Mouse (Mus musculus): ENCODE results near the gene Slc11a1. TPM values are rescaled to one million over a fixed set of nuclear protein-coding genes. Genes with fewer than 3 reads are reported as not detected.

Gene Slc11a1
- polyA plus RNA-seq, 1 experiment, result 1.0 TPM

- TF ChIP-seq POLR2A (IDR thresholded peaks at IDR 0.05; ENCODE audit: insufficient read length, low read depth), result no peak
- no peak for TF ChIP-seq REST (IDR thresholded peaks at IDR 0.05; ENCODE audit: insufficient read depth, insufficient read length)
- TF ChIP-seq E2F4 (IDR thresholded peaks at IDR 0.05; ENCODE audit: insufficient read depth), result no peak
- no peak for TF ChIP-seq MYOD1 (IDR thresholded peaks at IDR 0.05; ENCODE audit: control insufficient read depth in 1 of 3, insufficient read length in 2 of 3, low read depth in 2 of 3)
- TF ChIP-seq USF1 (IDR thresholded peaks at IDR 0.05; ENCODE audit: low read depth), result no peak
- no peak for TF ChIP-seq CEBPB (IDR thresholded peaks at IDR 0.05; ENCODE audit: insufficient read depth, poor library complexity, severe bottlenecking)
- no peak for TF ChIP-seq SRF (IDR thresholded peaks at IDR 0.05; ENCODE audit: control insufficient read depth, insufficient read length, low read depth)
- no peak for TF ChIP-seq MAX (IDR thresholded peaks at IDR 0.05; ENCODE audit: low read depth)
- no peak for TF ChIP-seq MYOG (IDR thresholded peaks at IDR 0.05; ENCODE audit: control insufficient read depth in 1 of 3, insufficient read depth in 1 of 3, insufficient read length in 2 of 3, low read depth in 2 of 3)
- no peaks in the 10 kb centered on the region for H3K36me3 ChIP-seq (ENCODE audit: control insufficient read depth, insufficient read depth)
- H3K4me2 ChIP-seq (ENCODE audit: low read depth), result peak overlapping the region; percentile 6
- H3K27me3 ChIP-seq (ENCODE audit: control insufficient read depth, insufficient read depth, insufficient read length), result no peaks in the 10 kb centered on the region
- no peak overlapping the region for H3K4me3 ChIP-seq
- H3K79me2 ChIP-seq (ENCODE audit: control insufficient read depth, insufficient read depth), result no peaks in the 10 kb centered on the region
- H3ac ChIP-seq (ENCODE audit: control insufficient read depth, insufficient read length), result no peak overlapping the region
These were observed 40.4 kb upstream of the Slc11a1 start for GRCm38 (mm10) chr1:74334607-74335006.

GRCm38 (mm10) chr1:74335033-74335432, 40.0 kb upstream of the Slc11a1 start:
- TF ChIP-seq MAX (IDR thresholded peaks at IDR 0.05; ENCODE audit: low read depth), result no peak
- no peaks in the 10 kb centered on the region for H3K79me2 ChIP-seq (ENCODE audit: control insufficient read depth, insufficient read depth)
- peak overlapping the region; percentile 6 for H3K4me2 ChIP-seq (ENCODE audit: low read depth)
- H3K36me3 ChIP-seq (ENCODE audit: control insufficient read depth, insufficient read depth), result no peaks in the 10 kb centered on the region
- H3ac ChIP-seq (ENCODE audit: control insufficient read depth, insufficient read length), result no peak overlapping the region
- no peaks in the 10 kb centered on the region for H3K27me3 ChIP-seq (ENCODE audit: control insufficient read depth, insufficient read depth, insufficient read length)
- H3K4me3 ChIP-seq, result no peak overlapping the region

DNA sequence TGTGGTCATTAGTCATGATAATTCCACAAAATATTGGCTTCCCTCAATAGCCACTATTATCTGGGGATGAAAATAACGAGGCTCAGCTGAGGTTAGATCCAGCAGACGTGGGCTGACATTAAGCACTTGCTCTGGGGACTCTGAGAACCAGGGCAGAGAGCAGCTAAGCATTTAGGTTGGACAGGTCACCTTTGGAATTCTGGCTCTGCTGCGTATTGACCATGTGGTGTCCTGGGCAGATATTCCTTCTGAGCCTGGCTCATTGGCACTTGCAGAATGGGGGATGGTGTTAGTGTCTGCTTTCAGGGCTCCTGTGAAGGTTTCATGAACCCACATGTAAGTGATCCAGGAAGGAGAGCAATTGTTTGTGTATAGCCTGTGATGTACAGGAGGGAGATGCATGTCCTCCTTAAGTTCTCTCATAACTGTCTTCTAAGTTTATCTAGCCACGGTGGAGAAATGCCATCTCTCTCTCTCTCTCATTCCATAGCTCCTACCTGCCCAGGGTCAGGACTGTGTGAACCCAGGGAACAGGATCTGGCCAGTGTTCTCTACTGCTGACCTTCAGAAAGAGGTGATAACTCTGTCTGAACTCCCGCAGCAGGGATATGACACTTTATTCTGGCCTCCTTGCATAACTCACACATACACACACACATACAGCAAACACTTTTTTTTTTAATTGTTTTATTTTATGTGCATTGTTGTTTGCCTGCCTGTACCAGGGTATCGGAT, 39.4 kb upstream of the Slc11a1 start:
- Histone ChIP-seq H3K4me2 (ENCODE audit: low read depth) (no peak overlapping the region), H3K27me3 (ENCODE audit: control insufficient read depth, insufficient read depth, insufficient read length) (no peaks in the 10 kb centered on the region), H3K4me3 (no peak overlapping the region), H3K79me2 (ENCODE audit: control insufficient read depth, insufficient read depth) (no peaks in the 10 kb centered on the region), H3K36me3 (ENCODE audit: control insufficient read depth, insufficient read depth) (no peaks in the 10 kb centered on the region), H3ac (ENCODE audit: control insufficient read depth, insufficient read length) (no peak overlapping the region)
- TF ChIP-seq REST (IDR thresholded peaks at IDR 0.05; ENCODE audit: insufficient read depth, insufficient read length) (no peak), POLR2AphosphoS2 (IDR thresholded peaks at IDR 0.05; ENCODE audit: insufficient read length, low read depth) (no peak), MAX (IDR thresholded peaks at IDR 0.05; ENCODE audit: low read depth) (no peak), MYOD1 (IDR thresholded peaks at IDR 0.05; ENCODE audit: control insufficient read depth in 1 of 3, insufficient read length in 2 of 3, low read depth in 2 of 3) (no peak), E2F4 (IDR thresholded peaks at IDR 0.05; ENCODE audit: insufficient read depth) (no peak), MYOG (IDR thresholded peaks at IDR 0.05; ENCODE audit: control insufficient read depth in 1 of 3, insufficient read depth in 1 of 3, insufficient read length in 2 of 3, low read depth in 2 of 3) (no peak), POLR2A (IDR thresholded peaks at IDR 0.05; ENCODE audit: insufficient read length, low read depth) (no peak), TCF12 (IDR thresholded peaks at IDR 0.05; ENCODE audit: insufficient read depth, poor library complexity, severe bottlenecking) (no peak), TCF3 (IDR thresholded peaks at IDR 0.05; ENCODE audit: insufficient read length, low read depth) (no peak), SRF (IDR thresholded peaks at IDR 0.05; ENCODE audit: control insufficient read depth, insufficient read length, low read depth) (no peak), USF1 (IDR thresholded peaks at IDR 0.05; ENCODE audit: low read depth) (no peak), CEBPB (IDR thresholded peaks at IDR 0.05; ENCODE audit: insufficient read depth, poor library complexity, severe bottlenecking) (no peak)

GRCm38 (mm10) chr1:74337241-74337771, 37.7 kb upstream of the Slc11a1 start:
- H3K79me2 ChIP-seq (ENCODE audit: control insufficient read depth, insufficient read depth), result no peaks in the 10 kb centered on the region
- H3K36me3 ChIP-seq (ENCODE audit: control insufficient read depth, insufficient read depth), result no peaks in the 10 kb centered on the region
- no peak overlapping the region for H3K4me2 ChIP-seq (ENCODE audit: low read depth)
- no peak for TF ChIP-seq E2F4 (IDR thresholded peaks at IDR 0.05; ENCODE audit: insufficient read depth)
- TF ChIP-seq TCF3 (IDR thresholded peaks at IDR 0.05; ENCODE audit: insufficient read length, low read depth), result no peak
- TF ChIP-seq CEBPB (IDR thresholded peaks at IDR 0.05; ENCODE audit: insufficient read depth, poor library complexity, severe bottlenecking), result no peak
- TF ChIP-seq MYOG (IDR thresholded peaks at IDR 0.05; ENCODE audit: control insufficient read depth in 1 of 3, insufficient read depth in 1 of 3, insufficient read length in 2 of 3, low read depth in 2 of 3), result no peak
- no peak for TF ChIP-seq POLR2A (IDR thresholded peaks at IDR 0.05; ENCODE audit: insufficient read length, low read depth)
- no peak for TF ChIP-seq MAX (IDR thresholded peaks at IDR 0.05; ENCODE audit: low read depth)
- no peak for TF ChIP-seq REST (IDR thresholded peaks at IDR 0.05; ENCODE audit: insufficient read depth, insufficient read length)
- no peak for TF ChIP-seq TCF12 (IDR thresholded peaks at IDR 0.05; ENCODE audit: insufficient read depth, poor library complexity, severe bottlenecking)
- TF ChIP-seq POLR2AphosphoS2 (IDR thresholded peaks at IDR 0.05; ENCODE audit: insufficient read length, low read depth), result no peak
- TF ChIP-seq SRF (IDR thresholded peaks at IDR 0.05; ENCODE audit: control insufficient read depth, insufficient read length, low read depth), result no peak
- TF ChIP-seq USF1 (IDR thresholded peaks at IDR 0.05; ENCODE audit: low read depth), result no peak
- TF ChIP-seq MYOD1 (IDR thresholded peaks at IDR 0.05; ENCODE audit: control insufficient read depth in 1 of 3, insufficient read length in 2 of 3, low read depth in 2 of 3), result no peak
- no peak overlapping the region for H3K4me3 ChIP-seq
- no peak overlapping the region for H3ac ChIP-seq (ENCODE audit: control insufficient read depth, insufficient read length)
- H3K27me3 ChIP-seq (ENCODE audit: control insufficient read depth, insufficient read depth, insufficient read length), result no peaks in the 10 kb centered on the region

DNA sequence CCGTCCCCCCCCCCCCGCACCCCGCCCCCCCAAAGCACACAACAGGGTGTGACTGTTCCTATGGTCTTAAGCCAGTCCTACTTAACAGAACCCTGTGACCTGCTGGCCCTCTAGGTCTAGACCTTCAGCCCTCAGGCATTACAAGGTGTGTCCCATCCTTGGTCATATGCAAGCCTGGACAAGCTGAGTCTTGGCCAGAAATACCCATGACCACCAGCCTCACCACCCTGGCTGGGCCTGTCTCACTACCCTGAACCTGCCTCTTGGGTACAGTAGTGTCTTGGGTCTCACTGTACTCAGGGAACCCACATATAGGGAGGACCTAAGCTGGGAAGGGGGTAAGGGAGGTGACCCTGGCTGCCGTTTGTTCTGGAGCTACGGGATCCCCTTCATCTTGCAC, 37.0 kb upstream of the Slc11a1 start:
- H3K27me3 ChIP-seq (ENCODE audit: control insufficient read depth, insufficient read depth, insufficient read length), result no peaks in the 10 kb centered on the region
- no peak for TF ChIP-seq POLR2AphosphoS2 (IDR thresholded peaks at IDR 0.05; ENCODE audit: insufficient read length, low read depth)
- TF ChIP-seq USF1 (IDR thresholded peaks at IDR 0.05; ENCODE audit: low read depth), result no peak
- TF ChIP-seq E2F4 (IDR thresholded peaks at IDR 0.05; ENCODE audit: insufficient read depth), result no peak
- no peak for TF ChIP-seq REST (IDR thresholded peaks at IDR 0.05; ENCODE audit: insufficient read depth, insufficient read length)
- no peak for TF ChIP-seq POLR2A (IDR thresholded peaks at IDR 0.05; ENCODE audit: insufficient read length, low read depth)
- no peak for TF ChIP-seq MAX (IDR thresholded peaks at IDR 0.05; ENCODE audit: low read depth)
- TF ChIP-seq TCF3 (IDR thresholded peaks at IDR 0.05; ENCODE audit: insufficient read length, low read depth), result no peak
- TF ChIP-seq MYOD1 (IDR thresholded peaks at IDR 0.05; ENCODE audit: control insufficient read depth in 1 of 3, insufficient read length in 2 of 3, low read depth in 2 of 3), result no peak
- TF ChIP-seq CEBPB (IDR thresholded peaks at IDR 0.05; ENCODE audit: insufficient read depth, poor library complexity, severe bottlenecking), result no peak
- no peak for TF ChIP-seq SRF (IDR thresholded peaks at IDR 0.05; ENCODE audit: control insufficient read depth, insufficient read length, low read depth)
- no peak for TF ChIP-seq MYOG (IDR thresholded peaks at IDR 0.05; ENCODE audit: control insufficient read depth in 1 of 3, insufficient read depth in 1 of 3, insufficient read length in 2 of 3, low read depth in 2 of 3)
- TF ChIP-seq TCF12 (IDR thresholded peaks at IDR 0.05; ENCODE audit: insufficient read depth, poor library complexity, severe bottlenecking), result no peak
- no peak overlapping the region for H3K4me2 ChIP-seq (ENCODE audit: low read depth)
- no peak overlapping the region for H3ac ChIP-seq (ENCODE audit: control insufficient read depth, insufficient read length)
- H3K79me2 ChIP-seq (ENCODE audit: control insufficient read depth, insufficient read depth), result no peaks in the 10 kb centered on the region
- H3K4me3 ChIP-seq, result no peak overlapping the region
- no peaks in the 10 kb centered on the region for H3K36me3 ChIP-seq (ENCODE audit: control insufficient read depth, insufficient read depth)

All from myocyte (in vitro differentiated cells).